ENCODE assay signal across 9 mouse cellular contexts in genomic region chr14:60694215-60694997, GRCm38 (mm10).
DNase-seq lines count a peak whose midpoint lies in the region; ATAC-seq lines count a peak whose summit lies in the region.
"Had no signal": no experiment of that assay in that cellular context is flagged by ENCODE, and none has a peak within 500 bp of the region (broad histone marks: within the 10 kb centered on the region; RNA-seq: fewer than 3 reads in every experiment).

No protein-coding gene starts in this region.

- peaks cover 5% of the 10 kb centered on the region; the same call in 1 of the 2 replicates for H3K27me3 ChIP-seq in heart, embryonic 12.5 days (replicated peaks)
- no peaks in the 10 kb centered on the region for H3K27me3 ChIP-seq in forebrain, embryonic 15.5 days
- H3K27me3 ChIP-seq in stomach, embryonic 14.5 days (ENCODE audit: control insufficient read depth, insufficient read depth, low read length), result no peaks in the 10 kb centered on the region

- no peak overlapping the region for H3K27ac ChIP-seq in heart, embryonic 12.5 days (ENCODE audit: poor library complexity, severe bottlenecking)
- H3K27ac ChIP-seq in forebrain, embryonic 15.5 days (replicated peaks), result peak overlapping the region; percentile 76; the same call in 1 of the 2 replicates
- H3K27ac ChIP-seq in stomach, embryonic 14.5 days (ENCODE audit: low read length), result no peak overlapping the region
- H3K27ac ChIP-seq: heart, embryonic 13.5 days had no signal

- H3K4me1 ChIP-seq in heart, embryonic 12.5 days (replicated peaks), result peaks cover 9% of the 10 kb centered on the region; the same call in 1 of the 2 replicates
- peaks cover 58% of the 10 kb centered on the region for H3K4me1 ChIP-seq in forebrain, embryonic 15.5 days
- 0 out of 2 replicates have a peak, but pooled peaks cover 10% of the 10 kb centered on the region for H3K4me1 ChIP-seq in stomach, embryonic 14.5 days (ENCODE audit: control insufficient read depth, insufficient read depth, low read length)

- ATAC-seq in heart, embryonic 12.5 days (ENCODE audit: insufficient number of reproducible peaks, low FRiP score), result no peak
- no peak; the same call in 1 of the 2 replicates for ATAC-seq in forebrain, embryonic 15.5 days (replicated peaks)
- ATAC-seq in megakaryocyte, adult 5-6 weeks (ENCODE audit: poor library complexity, severe bottlenecking), result peak; percentile 56
- ATAC-seq in stomach, embryonic 14.5 days (ENCODE audit: insufficient number of reproducible peaks, insufficient read depth, low FRiP score, low read depth), result 0 out of 2 replicates have a peak, but pooled peaks have one; percentile 17

- no peaks in the 10 kb centered on the region for H3K36me3 ChIP-seq in heart, embryonic 12.5 days
- no peaks in the 10 kb centered on the region for H3K36me3 ChIP-seq in forebrain, embryonic 15.5 days
- H3K36me3 ChIP-seq in stomach, embryonic 14.5 days (ENCODE audit: control insufficient read depth, insufficient read depth, low read length), result no peaks in the 10 kb centered on the region
- H3K36me3 ChIP-seq: heart, embryonic 13.5 days had no signal

- peak; percentile 86 for DNase-seq in heart, adult 11 months
- DNase-seq in CD4-positive helper T cell, adult 2 months (ENCODE audit: low read depth, low spot score), result peak; percentile 35
- peak; percentile 29 for DNase-seq in c-Kit-positive CD71-negative TER-119-negative erythroid progenitor cells, embryonic 14.5 days (ENCODE audit: low read depth)
- peak; percentile 70 for DNase-seq in kidney, postnatal 14 days

- no peak overlapping the region for H3K9ac ChIP-seq in heart, embryonic 12.5 days
- H3K9ac ChIP-seq in forebrain, embryonic 15.5 days (replicated peaks), result no peak overlapping the region
- no peak overlapping the region for H3K9ac ChIP-seq in stomach, embryonic 14.5 days (replicated peaks; ENCODE audit: low read depth, low read length)
- H3K9ac ChIP-seq: heart, embryonic 13.5 days had no signal

- no peak overlapping the region for H3K4me3 ChIP-seq in heart, embryonic 12.5 days
- no peak overlapping the region for H3K4me3 ChIP-seq in forebrain, embryonic 15.5 days
- no peak overlapping the region for H3K4me3 ChIP-seq in stomach, embryonic 14.5 days (ENCODE audit: low read depth, low read length)
- H3K4me3 ChIP-seq: heart, embryonic 13.5 days had no signal

- no peak overlapping the region for H3K4me2 ChIP-seq in heart, embryonic 12.5 days
- H3K4me2 ChIP-seq in forebrain, embryonic 15.5 days (replicated peaks), result no peak overlapping the region
- H3K4me2 ChIP-seq in stomach, embryonic 14.5 days (replicated peaks; ENCODE audit: low read depth, low read length), result no peak overlapping the region
- H3K4me2 ChIP-seq: heart, embryonic 13.5 days had no signal

- no peaks in the 10 kb centered on the region for H3K9me3 ChIP-seq in heart, embryonic 12.5 days (replicated peaks)
- no peaks in the 10 kb centered on the region for H3K9me3 ChIP-seq in forebrain, embryonic 15.5 days
- H3K9me3 ChIP-seq in stomach, embryonic 14.5 days (ENCODE audit: control insufficient read depth, low read depth, low read length), result no peaks in the 10 kb centered on the region
- H3K9me3 ChIP-seq: heart, embryonic 13.5 days had no signal

- WGBS in heart, embryonic 12.5 days, result 66% methylated on average over 14 of the region's 14 CpGs
- 73% methylated on average over 14 of the region's 14 CpGs for WGBS in forebrain, embryonic 15.5 days
- WGBS in stomach, embryonic 14.5 days, result 67% methylated on average over 14 of the region's 14 CpGs

Comparison
In these comparisons a context has a peak if more than half of its experiments do, and no peak if none do; other contexts are left out.
1. DNase-seq: peak in every context shown above with its lines; median percentile 86 in heart, adult 11 months; 70 in kidney, postnatal 14 days; 35 in CD4-positive helper T cell, adult 2 months; 29 in c-Kit-positive CD71-negative TER-119-negative erythroid progenitor cells, embryonic 14.5 days.
2. ATAC-seq: peak in megakaryocyte, adult 5-6 weeks (single experiment) and stomach, embryonic 14.5 days (single experiment); none in heart, embryonic 12.5 days (single experiment) and forebrain, embryonic 15.5 days (single experiment).